Mouse (Mus musculus) megakaryocyte, embryonic 14.5 days (primary cell): ENCODE results near the gene Slc2a12.

Experiments used
- FLI1 ChIP-seq: IDR thresholded peaks from 2 replicates; pipeline ENCODE4 v1.6.1; 2012; ENCODE audit warnings: low read length, inconsistent platforms, mixed read lengths
- GATA1 ChIP-seq: IDR thresholded peaks from 3 replicates; pipeline ENCODE4 v1.6.1; 2012; ENCODE audit warnings: mixed read lengths, low read length, inconsistent platforms, borderline replicate concordance

DNA sequence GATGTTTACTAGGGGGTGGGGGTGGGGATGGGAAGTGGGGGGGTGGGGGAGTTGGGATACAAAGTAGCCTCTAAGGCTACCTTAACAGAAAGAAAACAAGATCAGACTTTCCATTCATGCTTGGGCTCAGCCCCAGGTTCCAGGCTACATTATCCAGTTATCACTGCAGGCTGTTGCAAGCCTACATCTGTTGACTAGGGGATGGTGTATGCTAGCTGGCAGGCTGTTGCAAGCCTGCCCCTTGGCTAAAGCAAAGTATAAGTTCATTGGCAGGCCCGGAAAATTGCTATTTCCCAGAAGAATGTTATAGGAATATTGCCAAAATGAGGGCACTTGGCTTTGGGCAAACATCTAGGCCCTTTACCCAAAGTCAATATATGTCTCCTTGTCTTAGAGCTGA lies 16.0 kb upstream of the Slc2a12 start:
- no peak for TF ChIP-seq GATA1
- TF ChIP-seq FLI1 = no peak
